ENCODE assay signal across 22 mouse cellular contexts in the genomic region with DNA sequence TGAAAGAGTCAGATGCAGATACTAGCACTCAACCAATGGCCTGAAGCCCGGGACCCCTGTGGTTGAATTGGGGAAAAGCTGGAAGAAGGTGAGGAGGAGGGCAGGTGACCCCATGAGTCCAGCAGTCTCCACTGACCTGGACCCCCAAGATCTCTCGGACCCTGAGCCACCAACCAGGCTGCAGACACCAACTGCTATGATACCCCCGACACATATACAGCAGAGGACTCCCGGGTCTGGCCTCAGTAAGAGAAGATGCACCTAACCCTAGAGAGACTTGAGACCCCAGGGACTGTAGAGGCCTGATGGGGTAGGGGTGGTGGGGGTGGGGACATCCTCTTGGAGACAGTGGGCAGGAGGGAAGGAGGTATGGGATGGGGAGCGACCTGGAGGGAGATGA.
"Had no signal": no experiment of that assay in that cellular context is flagged by ENCODE, and none has a peak within 500 bp of the region (broad histone marks: within the 10 kb centered on the region; RNA-seq: fewer than 3 reads in every experiment).

No protein-coding gene starts in this region.

- H3K4me2 ChIP-seq: heart, embryonic 12.5 days; hindbrain, embryonic 14.5 days; intestine, embryonic 15.5 days; liver, embryonic 11.5 days; liver, embryonic 13.5 days had no signal

- H3K4me1 ChIP-seq: heart, embryonic 12.5 days; hindbrain, embryonic 10.5 days; intestine, embryonic 15.5 days; liver, embryonic 13.5 days had no signal

- H3K36me3 ChIP-seq: heart, embryonic 12.5 days; hindbrain, embryonic 10.5 days; intestine, embryonic 15.5 days; liver, embryonic 13.5 days had no signal

- H3K4me3 ChIP-seq: gastrocnemius, adult 2 months; heart, adult 2 months; heart, embryonic 12.5 days; hindbrain, embryonic 10.5 days; intestine, embryonic 15.5 days; layer of hippocampus, adult 2 months; left cerebral cortex, adult 2 months; liver, embryonic 13.5 days had no signal

- H3K9ac ChIP-seq: heart, embryonic 12.5 days; hindbrain, embryonic 14.5 days; intestine, embryonic 15.5 days; liver, embryonic 13.5 days had no signal

- H3K27me3 ChIP-seq: heart, embryonic 12.5 days; intestine, embryonic 15.5 days; liver, embryonic 13.5 days had no signal

- ATAC-seq: hindbrain, embryonic 16.5 days; inflammation-experienced regulatory T-cells, adult 6 months; intestine, embryonic 15.5 days; intestine, postnatal 0 days had no signal

- H3K27ac ChIP-seq: gastrocnemius, adult 2 months; heart, adult 2 months; hindbrain, embryonic 10.5 days; hindbrain, embryonic 14.5 days; intestine, embryonic 15.5 days; layer of hippocampus, adult 2 months; left cerebral cortex, adult 2 months; liver, embryonic 13.5 days had no signal

- H3K9me3 ChIP-seq: heart, embryonic 12.5 days; hindbrain, embryonic 10.5 days; intestine, embryonic 15.5 days; liver, embryonic 13.5 days had no signal

- DNase-seq: gastrocnemius, adult 2 months; gastrocnemius, postnatal 10 days; gastrocnemius, postnatal 25 days; heart, adult 2 months; heart, postnatal 10 days; heart, postnatal 4 days; kidney, adult 18-20 months; kidney, adult 8-10 months; kidney, postnatal 10 days; kidney, postnatal 4 days; liver; liver, embryonic 13.5 days had no signal
